In the genomic region with DNA sequence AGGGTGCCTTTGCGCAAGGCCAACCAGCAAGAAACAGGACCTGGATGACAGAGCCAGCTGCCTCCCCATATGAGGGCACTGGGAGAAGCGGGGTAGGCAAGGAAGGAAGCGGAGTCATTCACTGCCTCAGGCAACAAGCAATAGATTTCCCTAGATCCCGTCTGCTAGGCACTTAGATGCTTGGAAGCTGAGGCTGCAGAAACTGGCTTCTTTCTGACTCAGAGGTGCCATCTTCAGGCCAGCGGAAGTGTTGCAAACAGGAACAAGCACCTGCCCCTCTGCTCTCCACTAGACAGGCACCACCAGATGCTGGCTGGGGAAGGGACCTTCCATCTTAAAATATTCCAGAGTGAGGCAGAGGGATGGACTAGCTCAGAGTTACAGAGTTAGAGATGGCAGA, we compare ENCODE assay signal across 8 mouse cellular contexts.
DNase-seq lines count a peak whose midpoint lies in the region; ATAC-seq and TF ChIP-seq lines count a peak whose summit lies in the region.

No protein-coding gene starts in this region.

- no peaks in the 10 kb centered on the region for H3K9me3 ChIP-seq in liver, embryonic 12.5 days (replicated peaks)
- H3K9me3 ChIP-seq in limb, embryonic 10.5 days (replicated peaks): no peaks in the 10 kb centered on the region
- H3K9me3 ChIP-seq in midbrain, embryonic 14.5 days (ENCODE audit: control insufficient read depth, low read length): no peaks in the 10 kb centered on the region

- H3K4me3 ChIP-seq in liver, embryonic 12.5 days: no peak overlapping the region
- no peak overlapping the region for H3K4me3 ChIP-seq in limb, embryonic 10.5 days
- H3K4me3 ChIP-seq in midbrain, embryonic 14.5 days (replicated peaks; ENCODE audit: low read depth, low read length): no peak overlapping the region
- 0 out of 2 replicates have a peak overlapping the region, but pooled peaks have one; percentile 1 for H3K4me3 ChIP-seq in small intestine, adult 2 months (ENCODE audit: low read depth, low read length)

- H3K36me3 ChIP-seq in liver, embryonic 12.5 days: no peaks in the 10 kb centered on the region
- H3K36me3 ChIP-seq in limb, embryonic 10.5 days: no peaks in the 10 kb centered on the region
- no peaks in the 10 kb centered on the region for H3K36me3 ChIP-seq in midbrain, embryonic 14.5 days (ENCODE audit: control insufficient read depth, insufficient read depth, low read length)
- H3K36me3 ChIP-seq in small intestine, adult 2 months (ENCODE audit: control insufficient read depth, insufficient read depth, low read length): no peaks in the 10 kb centered on the region

- H3K27ac ChIP-seq in liver, embryonic 12.5 days: no peak overlapping the region
- no peak overlapping the region for H3K27ac ChIP-seq in limb, embryonic 10.5 days
- no peak overlapping the region for H3K27ac ChIP-seq in midbrain, embryonic 14.5 days (replicated peaks; ENCODE audit: low read depth, low read length)
- no peak overlapping the region for H3K27ac ChIP-seq in small intestine, adult 2 months (ENCODE audit: insufficient read depth, low read depth, low read length)

- 0 out of 2 replicates have a peak, but pooled peaks have one; percentile 37 for TF ChIP-seq POLR2A in small intestine, adult 2 months (IDR thresholded peaks at IDR 0.05; ENCODE audit: low read depth, low read length)

- no peak overlapping the region for H3K9ac ChIP-seq in liver, embryonic 12.5 days
- no peak overlapping the region for H3K9ac ChIP-seq in midbrain, embryonic 14.5 days (replicated peaks; ENCODE audit: low read length)

- WGBS in liver, embryonic 12.5 days (ENCODE audit: insufficient replicate concordance): 16% methylated on average over 5 of the region's 5 CpGs
- WGBS in limb, embryonic 10.5 days: 22% methylated on average over 5 of the region's 5 CpGs
- WGBS in midbrain, embryonic 14.5 days: 23% methylated on average over 5 of the region's 5 CpGs
- WGBS in small intestine, adult 2 months: 18% methylated on average over 5 of the region's 5 CpGs

- no peaks in the 10 kb centered on the region for H3K4me1 ChIP-seq in liver, embryonic 12.5 days
- H3K4me1 ChIP-seq in limb, embryonic 10.5 days: peaks cover 15% of the 10 kb centered on the region
- H3K4me1 ChIP-seq in midbrain, embryonic 14.5 days (ENCODE audit: control insufficient read depth, insufficient read depth, low read length): no peaks in the 10 kb centered on the region
- peaks cover 14% of the 10 kb centered on the region; the same call in 1 of the 2 replicates for H3K4me1 ChIP-seq in small intestine, adult 2 months (ENCODE audit: control insufficient read depth, insufficient read depth, insufficient read length, low read length)

- H3K27me3 ChIP-seq in liver, embryonic 12.5 days (replicated peaks): no peaks in the 10 kb centered on the region
- H3K27me3 ChIP-seq in limb, embryonic 10.5 days (ENCODE audit: low read depth, poor library complexity, severe bottlenecking): no peaks in the 10 kb centered on the region
- no peaks in the 10 kb centered on the region for H3K27me3 ChIP-seq in midbrain, embryonic 14.5 days (ENCODE audit: control insufficient read depth, insufficient read depth, low read length)
- no peaks in the 10 kb centered on the region for H3K27me3 ChIP-seq in small intestine, adult 2 months (ENCODE audit: control insufficient read depth, insufficient read depth, low read length)

- no peak overlapping the region for H3K4me2 ChIP-seq in liver, embryonic 12.5 days
- H3K4me2 ChIP-seq in midbrain, embryonic 14.5 days (ENCODE audit: low read length): no peak overlapping the region

- peak; percentile 75 for TF ChIP-seq CTCF in small intestine, adult 2 months (IDR thresholded peaks at IDR 0.05; ENCODE audit: extremely low read depth, insufficient read length, insufficient replicate concordance, low read depth, low read length)

- DNase-seq in liver: peak; percentile 59
- DNase-seq in embryo, embryonic 11.5 days (ENCODE audit: low read depth, low spot score): peak; percentile 56
- DNase-seq in heart, adult 18-20 months: peak; percentile 87 to 88
- DNase-seq in kidney, adult 18-20 months: peak; percentile 84
- DNase-seq in limb, embryonic 10.5 days (ENCODE audit: low spot score): peak; percentile 79
- DNase-seq in midbrain, embryonic 14.5 days: peak; percentile 86

- ATAC-seq in liver, embryonic 12.5 days: no peak; the same call in 1 of the 2 replicates
- ATAC-seq in midbrain, embryonic 14.5 days (ENCODE audit: low FRiP score, low TSS enrichment): peak; percentile 56; the same call in 1 of the 2 replicates
